Mouse (Mus musculus) embryo, embryonic 11.5 days (tissue): Measurements from ENCODE around the gene Junb.
A peak's percentile ranks its signal among the peaks of the same experiment; 100 is the strongest.

Source experiments
- DNase-seq: peaks from one replicate; pipeline ENCODE4 v3.0.0-alpha.2; 2012; ENCODE audit warnings: low read depth, low spot score

Junb gene

GRCm38 (mm10) chr8:84937620-84938485 lies 40.7 kb downstream of the Junb start:
- DNase-seq = no peak

- DNase-seq = no peak
Observed at GRCm38 (mm10) chr8:84936962-84937546, 41.5 kb downstream of the Junb start, which contains the start of gene Mast1. TSS of gene Mast1 (minus strand) at chr8:84937359.

- DNase-seq = no peak
Observed at GRCm38 (mm10) chr8:84936041-84936961, 42.2 kb downstream of the Junb start.

GRCm38 (mm10) chr8:84935489-84935888 lies 43.0 kb downstream of the Junb start:
- DNase-seq = no peak

GRCm38 (mm10) chr8:84934860-84935259 lies 43.7 kb downstream of the Junb start:
- peak; percentile 64 for DNase-seq

GRCm38 (mm10) chr8:84933767-84934559 lies 44.6 kb downstream of the Junb start:
- DNase-seq = no peak

- DNase-seq = no peak
Observed at GRCm38 (mm10) chr8:84930582-84930981, 47.9 kb downstream of the Junb start.

- no peak for DNase-seq
Observed at GRCm38 (mm10) chr8:84928456-84929306, 49.8 kb downstream of the Junb start.

GRCm38 (mm10) chr8:84927513-84927912 lies 51.0 kb downstream of the Junb start:
- DNase-seq = no peak

GRCm38 (mm10) chr8:84925557-84925956 lies 53.0 kb downstream of the Junb start:
- no peak for DNase-seq
